ENCODE assay signal across 9 mouse cellular contexts in the genomic region with DNA sequence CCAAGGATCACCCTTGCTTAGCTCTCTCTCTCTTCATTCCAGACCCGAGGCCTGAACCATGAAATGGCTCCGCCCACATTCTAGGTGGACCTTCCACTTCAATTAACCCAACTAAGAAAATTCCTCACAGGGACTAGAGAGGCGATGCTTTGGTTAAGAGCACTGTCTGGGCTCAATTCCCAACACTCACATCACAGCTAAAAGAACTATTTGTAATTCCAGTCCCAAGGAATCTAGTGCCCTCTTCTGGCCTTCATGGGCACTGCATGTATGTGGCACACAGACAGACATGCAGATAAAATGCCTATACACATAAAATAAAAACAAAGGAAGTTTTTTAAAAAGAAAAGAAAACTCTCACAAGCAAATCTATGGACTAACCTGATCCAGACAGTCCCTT. TPM values are rescaled to one million over a fixed set of nuclear protein-coding genes. Genes with fewer than 3 reads are reported as not detected.
DNase-seq lines count a peak whose midpoint lies in the region; ATAC-seq lines count a peak whose summit lies in the region.
"Had no signal": no experiment of that assay in that cellular context is flagged by ENCODE, and none has a peak within 500 bp of the region (broad histone marks: within the 10 kb centered on the region; RNA-seq: fewer than 3 reads in every experiment).

No protein-coding gene starts in this region.

- H3K27ac ChIP-seq in heart, embryonic 12.5 days (ENCODE audit: poor library complexity, severe bottlenecking) = no peak overlapping the region
- H3K27ac ChIP-seq: lung, embryonic 15.5 days had no signal

- H3K9me3 ChIP-seq in heart, embryonic 12.5 days (replicated peaks) = no peaks in the 10 kb centered on the region
- H3K9me3 ChIP-seq: lung, embryonic 15.5 days had no signal

- no peaks in the 10 kb centered on the region for H3K4me1 ChIP-seq in heart, embryonic 12.5 days (replicated peaks)
- H3K4me1 ChIP-seq: lung, embryonic 15.5 days had no signal

- no peak overlapping the region for H3K9ac ChIP-seq in heart, embryonic 12.5 days
- H3K9ac ChIP-seq: lung, embryonic 15.5 days had no signal

- H3K4me2 ChIP-seq in heart, embryonic 12.5 days = no peak overlapping the region
- H3K4me2 ChIP-seq: lung, embryonic 15.5 days had no signal

- H3K36me3 ChIP-seq in heart, embryonic 12.5 days = no peaks in the 10 kb centered on the region
- H3K36me3 ChIP-seq in splenic B cell, adult 2 months (ENCODE audit: control insufficient read depth, insufficient read depth, low read length, poor library complexity, severe bottlenecking) = no peaks in the 10 kb centered on the region
- H3K36me3 ChIP-seq: lung, embryonic 15.5 days had no signal

- WGBS in heart, embryonic 12.5 days = 38% methylated on average over 3 of the region's 3 CpGs

- ATAC-seq in heart, embryonic 12.5 days (ENCODE audit: insufficient number of reproducible peaks, low FRiP score) = no peak

- intact Hi-C loops in gastrocnemius, postnatal 14 days (cut with DNase I; ENCODE audit: low total_unique reads) = loop anchor here (2.0 to 10.0 kb wide), 2 partner anchors 159 to 217 kb away; no protein-coding TSS in a partner anchor

- 0 out of 2 replicates have a peak, but pooled peaks cover 3% of the 10 kb centered on the region for H3K27me3 ChIP-seq in heart, embryonic 12.5 days (replicated peaks)
- no peaks in the 10 kb centered on the region for H3K27me3 ChIP-seq in splenic B cell, adult 2 months (ENCODE audit: control insufficient read depth, insufficient read depth, low read length, poor library complexity, severe bottlenecking)
- H3K27me3 ChIP-seq: lung, embryonic 15.5 days had no signal

- peak; percentile 43 to 87 for DNase-seq in heart, adult 18-20 months
- DNase-seq in NIH3T3 (ENCODE audit: low read depth) = peak; percentile 72
- peak; percentile 85 to 86 for DNase-seq in cerebellum, postnatal 14 days
- peak; percentile 59 for DNase-seq in gastrocnemius, postnatal 14 days
- peak; percentile 82 for DNase-seq in layer of hippocampus, adult 11-12 months (ENCODE audit: low spot score)
- DNase-seq in lung, postnatal 14 days = peak; percentile 71
- DNase-seq in splenic B cell, adult 2 months (ENCODE audit: low read depth, low spot score) = peak; percentile 43

- H3K4me3 ChIP-seq in heart, embryonic 12.5 days = no peak overlapping the region
- H3K4me3 ChIP-seq: lung, embryonic 15.5 days had no signal

RNA-seq across cellular contexts. Expression of a gene that starts 27.4 kb away (rescaled TPM):
- under 1 TPM in 1 of 2 experiments, not detected in 1; 0.05 TPM for total RNA-seq in heart, adult 18-20 months (2021)
- 0.05 and 0.18 TPM in 2 replicates for polyA plus RNA-seq in heart, embryonic 12.5 days (2016; fragmentation: Nextera tagmentation; extraction: Ambion mirVana)
- under 1 TPM; 0.14 to 0.22 TPM for total RNA-seq in gastrocnemius, postnatal 14 days (2021)
- polyA plus RNA-seq: lung, embryonic 15.5 days had no signal

RNA-seq across cellular contexts. Expression of a gene that starts 33.1 kb away (rescaled TPM):
- under 1 TPM in 1 of 2 experiments, not detected in 1; 0.26 TPM for total RNA-seq in heart, adult 18-20 months (2021)
- 0.06 TPM in 1 of 2 replicates, not detected in the other for polyA plus RNA-seq in heart, embryonic 12.5 days (2016; fragmentation: Nextera tagmentation; extraction: Ambion mirVana)
- under 1 TPM; 0.04 to 0.08 TPM for total RNA-seq in gastrocnemius, postnatal 14 days (2021)
